Mouse (Mus musculus) megakaryocyte, embryonic 14.5 days (primary cell): ENCODE results near the gene Creb5.

Experiments used
- FLI1 ChIP-seq: IDR thresholded peaks from 2 replicates; pipeline ENCODE4 v1.6.1; 2012; ENCODE audit warnings: low read length, inconsistent platforms, mixed read lengths
- GATA1 ChIP-seq: IDR thresholded peaks from 3 replicates; pipeline ENCODE4 v1.6.1; 2012; ENCODE audit warnings: mixed read lengths, low read length, inconsistent platforms, borderline replicate concordance

DNA sequence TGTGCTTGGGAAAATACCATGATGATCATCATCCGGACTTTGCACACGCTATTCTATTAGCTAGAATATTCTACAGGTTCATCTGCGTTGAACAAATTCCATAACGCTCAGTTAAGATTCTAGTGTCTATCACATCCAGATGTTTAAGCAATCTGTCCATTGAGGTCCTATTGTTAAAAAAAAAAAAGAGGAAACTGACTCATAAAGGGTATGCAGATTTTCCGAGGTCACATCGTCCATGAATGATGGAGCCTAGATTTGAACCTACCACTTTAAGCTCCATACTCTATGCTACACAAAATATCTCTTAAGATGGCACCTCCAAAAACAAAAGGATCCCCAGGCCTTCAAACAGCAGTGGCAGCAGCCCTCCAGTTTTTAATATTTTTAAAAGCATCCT is 26.5 kb downstream of the Creb5 start:
- no peak for TF ChIP-seq GATA1
- TF ChIP-seq FLI1, result no peak
